Mouse (Mus musculus) spleen, embryonic (tissue): Measurements from ENCODE around the gene Npm3.

ENCODE experiments used
- CTCF ChIA-PET: fragments of 350-600 bp; sonication (Branson Sonifier 250); formaldehyde crosslinking; loops from one replicate; lab custom pipeline; 2022; lab: Charles Lee

The Npm3 gene

GRCm38 (mm10) chr19:45736855-45737207 is 12.6 kb downstream of the Npm3 start:
- CTCF ChIA-PET, result no interaction called here

DNA sequence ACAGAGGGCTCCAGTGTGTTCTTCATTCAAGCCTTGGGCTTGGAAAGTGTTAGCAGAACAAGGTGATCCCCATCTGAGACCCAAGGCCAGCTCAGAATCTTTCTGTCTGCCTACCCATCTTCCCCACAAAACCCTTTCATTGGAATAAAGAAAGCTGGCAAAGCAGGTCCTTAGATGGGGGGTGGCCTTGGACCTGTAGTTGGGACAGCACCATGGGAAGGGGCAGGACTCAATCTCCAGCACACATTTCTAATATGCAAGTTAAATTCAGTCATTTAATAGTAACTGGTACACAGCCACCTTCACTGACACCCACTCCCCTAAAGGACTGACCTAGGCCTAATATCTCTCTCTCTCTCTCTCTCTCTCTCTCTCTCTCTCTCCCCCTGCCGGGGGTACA is 13.2 kb downstream of the Npm3 start:
- CTCF ChIA-PET, result no interaction called here

DNA sequence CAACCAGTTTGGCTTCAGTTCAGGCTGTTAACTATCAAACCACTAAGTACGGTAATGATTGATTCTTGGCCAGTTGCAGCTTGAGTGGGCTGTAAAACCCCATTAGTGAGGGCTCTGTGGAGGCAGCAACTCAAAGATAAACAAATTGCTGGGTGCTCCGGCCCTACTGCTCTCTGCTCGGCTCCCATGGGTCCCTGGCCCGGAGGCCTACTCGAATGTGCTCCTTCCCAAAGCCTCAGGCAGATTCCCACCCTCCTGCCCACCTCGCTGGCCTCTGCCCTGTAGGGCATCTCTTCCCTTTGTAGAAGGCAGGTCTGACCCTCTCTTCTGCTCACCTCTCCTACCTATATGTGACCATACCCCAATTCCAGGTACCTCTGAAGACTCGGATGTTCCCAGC is 14.6 kb downstream of the Npm3 start:
- CTCF ChIA-PET, result no interaction called here

GRCm38 (mm10) chr19:45734191-45734590 is 15.2 kb downstream of the Npm3 start:
- CTCF ChIA-PET, result no interaction called here

DNA sequence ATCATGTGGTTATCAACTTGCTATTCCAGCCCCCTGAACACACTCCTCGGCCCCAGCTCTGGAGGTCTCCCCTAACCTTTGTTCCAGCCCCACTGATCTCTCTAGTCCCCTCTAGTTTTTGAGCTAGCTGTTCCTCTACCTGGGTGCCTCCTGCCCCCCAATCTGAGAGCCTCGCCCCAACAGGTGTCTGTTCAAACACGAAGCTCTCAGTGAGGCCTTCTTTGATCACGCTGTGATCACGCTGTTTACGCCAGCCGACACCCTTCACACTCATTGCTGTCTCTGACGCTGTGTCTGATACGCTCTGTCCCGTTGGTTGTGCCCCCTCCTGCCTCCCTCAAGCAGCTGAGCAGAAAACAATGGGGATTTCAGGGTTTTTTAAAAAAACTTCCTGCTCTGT is 15.8 kb downstream of the Npm3 start:
- CTCF ChIA-PET, result no interaction called here

DNA sequence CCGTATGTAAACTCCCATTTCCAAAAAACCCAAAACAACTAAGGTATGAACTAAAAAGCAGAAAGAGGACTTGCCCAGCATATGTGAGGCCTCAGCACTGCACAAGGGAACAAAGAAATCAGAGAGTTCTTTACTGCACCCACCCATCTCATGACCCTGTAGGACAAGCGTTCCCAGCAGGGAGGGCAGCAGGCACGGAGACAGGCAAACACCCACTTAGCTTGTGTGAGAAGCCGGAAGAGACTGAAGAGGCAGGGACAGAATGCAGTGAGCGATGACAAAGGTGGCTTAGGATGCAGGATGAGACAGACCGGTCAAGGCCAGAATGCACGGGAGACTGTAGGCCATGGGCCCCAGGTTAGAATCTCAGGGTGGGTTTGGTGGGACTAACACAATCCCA is 17.7 kb downstream of the Npm3 start:
- CTCF ChIA-PET, result no interaction called here

DNA sequence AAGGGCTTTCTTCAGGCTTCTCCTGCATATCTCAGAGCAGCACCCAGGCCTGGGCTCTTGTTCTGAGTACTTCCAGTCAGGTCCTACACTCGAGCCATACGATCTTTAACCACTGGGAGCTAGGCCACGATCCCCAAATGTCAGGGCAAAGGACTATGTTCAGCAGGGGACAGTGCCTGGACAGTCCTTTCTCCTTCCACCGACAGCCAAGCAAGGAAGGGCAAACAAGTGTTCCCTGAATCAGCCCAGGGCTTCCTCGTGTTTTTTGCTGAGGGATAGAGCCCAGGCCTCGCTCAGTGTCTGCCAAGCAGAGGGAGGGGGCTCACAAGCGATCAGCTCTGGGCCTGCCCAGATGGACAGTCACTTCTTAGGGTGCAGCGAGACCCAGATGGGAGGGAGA is 19.3 kb downstream of the Npm3 start:
- CTCF ChIA-PET, result no interaction called here

- CTCF ChIA-PET, result no interaction called here
These were observed 22.2 kb downstream of the Npm3 start for GRCm38 (mm10) chr19:45727231-45727630.

- CTCF ChIA-PET, result interaction anchor here (0.5 to 0.6 kb wide), 2 partner anchors 49 to 1091 kb away, joined by 4 to 5 read pairs; no protein-coding TSS in a partner anchor
These were observed 23.6 kb downstream of the Npm3 start for GRCm38 (mm10) chr19:45725677-45726277.

- CTCF ChIA-PET, result no interaction called here
These were observed 27.2 kb downstream of the Npm3 start for GRCm38 (mm10) chr19:45722188-45722587.

DNA sequence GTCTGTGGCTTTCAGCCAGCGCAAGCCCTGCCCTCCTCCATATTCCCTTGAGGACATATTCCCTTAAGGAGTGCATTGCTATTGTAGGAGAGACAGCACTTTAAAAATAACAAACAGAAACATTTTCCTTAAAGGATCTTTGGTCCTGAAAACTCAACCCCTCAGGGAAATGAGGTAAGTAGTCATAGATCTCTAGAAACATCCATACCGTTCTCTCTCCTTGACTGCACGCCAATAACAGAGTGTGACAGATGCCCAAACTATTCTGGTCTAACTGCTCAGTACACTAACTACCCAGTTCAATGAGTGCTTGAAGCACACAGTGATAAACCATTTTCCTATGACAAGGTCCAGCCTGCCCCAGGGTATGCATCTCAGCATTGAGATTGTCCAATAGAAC is 31.1 kb downstream of the Npm3 start:
- CTCF ChIA-PET, result no interaction called here

DNA sequence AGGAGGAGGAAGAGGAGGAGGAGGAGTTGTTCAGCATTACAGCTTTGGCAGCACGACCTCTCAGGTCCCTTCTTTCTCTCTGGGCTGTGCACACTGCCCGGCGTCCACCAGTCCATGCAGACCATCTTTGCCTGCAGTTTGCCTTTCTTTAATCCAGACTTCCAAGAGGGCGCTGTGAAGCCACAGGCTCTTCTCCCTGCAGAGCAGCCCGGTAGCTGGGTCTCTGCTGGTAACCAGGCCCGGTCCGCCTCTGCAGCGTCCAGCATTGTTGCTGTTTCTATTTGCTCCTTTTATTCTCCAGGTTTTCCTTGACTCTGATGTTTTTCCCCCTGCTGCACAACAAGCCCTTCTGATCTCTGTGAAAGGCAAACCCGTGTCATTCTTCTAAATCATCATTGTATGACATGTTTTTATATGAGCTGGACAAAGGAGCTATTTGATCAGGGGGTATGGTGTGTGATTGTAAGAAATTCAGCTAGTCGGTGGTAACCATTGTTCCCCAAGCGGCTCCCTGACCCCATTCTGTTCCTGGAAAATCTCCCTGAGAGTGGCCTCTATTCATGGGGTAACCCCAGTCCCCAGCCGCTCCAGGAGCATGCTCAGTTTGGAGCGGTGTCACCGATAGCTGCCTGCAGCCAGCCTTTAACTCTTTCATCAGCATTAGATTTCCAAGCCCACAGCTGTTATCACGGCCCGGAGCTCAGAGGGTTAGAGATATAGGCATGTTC is 31.7 kb downstream of the Npm3 start:
- CTCF ChIA-PET, result no interaction called here

- CTCF ChIA-PET, result no interaction called here
These were observed 40.7 kb downstream of the Npm3 start for GRCm38 (mm10) chr19:45708704-45709103.
